Mouse (Mus musculus): ENCODE results near the gene Rtn4rl1.
"Not testable (repeated sequence)": the region's sequence is repeated elsewhere in the genome, so short reads cannot be mapped to it uniquely, and the experiment has no call there.

Gene Rtn4rl1

DNA sequence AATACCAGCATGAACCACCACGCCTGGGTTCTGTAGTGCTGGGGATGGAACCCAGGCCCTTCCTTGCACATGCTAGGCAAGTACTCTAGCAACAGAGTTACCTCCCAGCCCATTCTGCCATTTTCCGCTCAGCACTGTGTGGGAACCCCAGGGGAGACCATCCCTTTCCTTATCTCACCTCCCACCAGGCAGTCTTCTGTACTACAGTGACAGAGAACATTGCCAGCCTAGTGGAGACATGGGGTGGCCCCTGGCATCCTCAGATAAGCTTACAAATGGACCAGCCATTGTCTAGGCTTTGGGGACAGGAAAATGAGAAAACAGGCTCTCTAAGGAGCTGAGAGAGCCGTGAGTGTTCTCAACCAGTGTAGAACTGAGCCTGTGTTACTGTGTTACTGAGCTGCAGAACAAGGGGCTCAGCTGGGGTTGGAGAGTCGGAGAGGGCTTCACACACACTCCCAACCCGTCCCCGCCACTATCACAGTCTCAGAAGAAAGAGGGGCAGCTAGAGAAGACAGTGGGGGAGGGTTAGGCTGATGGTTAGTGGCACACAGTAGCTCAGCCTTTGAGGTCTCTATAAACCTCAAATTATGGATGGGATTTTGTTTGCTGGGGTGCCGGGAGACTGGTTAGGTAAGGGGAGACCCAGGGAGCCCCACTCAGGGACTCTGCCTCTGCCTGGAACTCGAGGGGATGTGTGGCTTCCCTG lies 76.8 kb downstream of the Rtn4rl1 start:
- DNase-seq (ENCODE audit: extremely low read depth, low read depth, low spot score) = no peak

DNA sequence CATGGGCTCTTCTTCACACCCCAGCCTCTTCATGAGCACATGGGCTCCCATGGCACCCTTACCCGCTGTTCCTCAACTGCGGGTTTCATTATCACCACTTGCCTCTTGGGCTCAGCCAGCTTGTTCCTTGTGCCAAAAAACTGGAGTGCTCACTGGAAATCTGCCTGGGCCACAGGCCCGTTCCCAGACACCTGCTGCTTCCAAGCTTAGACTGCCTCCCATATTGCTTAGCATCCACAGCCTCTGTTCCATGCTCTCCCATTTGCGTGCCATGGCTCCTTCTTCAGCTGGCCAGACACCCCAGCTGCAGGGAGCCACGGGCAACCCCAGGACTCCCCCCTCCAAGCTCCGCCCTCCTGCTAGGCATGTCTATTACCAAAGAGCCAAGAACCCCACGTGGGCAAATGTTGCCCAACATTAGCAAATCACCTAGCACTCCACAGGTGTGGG lies 77.4 kb downstream of the Rtn4rl1 start:
- DNase-seq (ENCODE audit: extremely low read depth, low read depth, low spot score) = peak; percentile 52

GRCm38 (mm10) chr11:75273466-75273865 lies 79.9 kb downstream of the Rtn4rl1 start:
- no peak for DNase-seq (ENCODE audit: extremely low read depth, low read depth, low spot score)

DNA sequence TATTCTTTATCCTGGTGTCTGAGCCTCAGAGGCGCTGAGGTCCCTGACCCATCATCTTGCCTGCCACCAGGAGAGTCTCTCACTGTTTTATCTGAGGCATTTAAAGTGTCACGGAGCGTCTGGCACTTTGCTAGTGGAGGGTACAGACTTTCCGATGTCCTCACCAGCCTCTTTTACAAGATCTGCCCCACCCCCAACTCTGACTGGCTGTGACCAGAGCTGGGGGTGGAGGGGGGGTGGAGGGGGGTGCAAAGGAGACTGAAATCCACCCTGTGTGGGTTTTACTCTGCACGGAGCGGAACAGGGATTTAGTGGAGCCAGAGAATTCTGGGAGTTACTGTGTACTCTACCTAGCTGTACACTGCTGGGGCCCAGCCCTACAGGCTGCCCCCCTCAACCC lies 81.5 kb downstream of the Rtn4rl1 start:
- DNase-seq (ENCODE audit: extremely low read depth, low read depth, low spot score) = no peak

DNA sequence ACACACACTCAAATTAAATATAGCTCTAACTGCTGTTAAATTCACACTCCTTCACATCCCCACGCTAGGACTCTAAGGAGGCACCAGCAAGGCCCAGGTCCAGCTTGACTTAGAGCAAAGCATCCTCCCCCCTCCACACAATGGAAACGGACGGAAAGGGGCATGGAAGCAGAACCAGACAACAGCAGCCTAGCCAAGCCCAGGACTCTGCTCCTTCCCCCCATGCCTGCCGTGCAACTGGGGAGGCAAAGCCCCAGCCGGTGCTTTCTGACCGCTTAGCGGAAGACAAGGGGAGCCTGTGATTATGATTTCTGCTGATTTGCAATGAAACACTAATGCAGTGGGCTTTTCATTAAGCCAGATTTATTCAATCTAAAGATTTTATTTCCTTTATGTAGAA lies 84.5 kb downstream of the Rtn4rl1 start:
- DNase-seq (ENCODE audit: extremely low read depth, low read depth, low spot score) = no peak

- DNase-seq (ENCODE audit: extremely low read depth, low read depth, low spot score) = no peak
Measured at GRCm38 (mm10) chr11:75279013-75279341, 85.4 kb downstream of the Rtn4rl1 start.

DNA sequence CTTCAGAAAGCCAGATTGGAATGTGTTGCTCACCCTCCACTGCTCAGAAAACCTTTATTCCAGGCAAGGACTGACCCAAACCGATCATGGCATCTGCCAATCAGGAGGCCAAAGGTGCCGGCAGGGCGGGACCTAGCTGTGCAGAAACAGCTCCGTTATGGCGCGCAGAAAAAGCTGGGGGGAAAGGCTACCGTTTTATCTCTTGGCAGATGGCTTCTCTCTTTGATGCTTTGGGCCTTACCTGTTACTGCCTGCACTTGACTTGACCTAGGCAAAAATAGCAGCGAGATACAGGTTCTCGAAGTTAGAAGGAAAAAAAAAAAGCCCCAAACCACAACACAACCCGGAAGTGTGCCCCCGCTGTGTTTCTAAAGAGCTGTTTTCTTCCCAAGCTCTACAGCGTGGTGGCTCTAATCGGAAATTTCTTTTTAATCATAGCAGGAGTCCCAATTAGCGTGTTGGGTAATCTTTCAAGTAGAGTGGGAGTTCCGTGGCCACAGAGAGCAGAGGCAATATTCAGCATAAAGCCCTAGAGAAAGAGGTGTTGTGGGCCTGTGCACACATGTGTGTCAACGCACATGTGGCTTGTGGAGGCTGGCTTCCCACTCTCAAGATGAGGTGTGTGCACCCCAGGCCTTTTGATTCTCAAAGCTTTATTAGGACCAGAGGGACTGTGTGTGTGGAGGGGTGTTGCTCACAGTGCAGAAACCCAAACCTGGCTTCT lies 85.9 kb downstream of the Rtn4rl1 start:
- no peak for DNase-seq (ENCODE audit: extremely low read depth, low read depth, low spot score)

DNA sequence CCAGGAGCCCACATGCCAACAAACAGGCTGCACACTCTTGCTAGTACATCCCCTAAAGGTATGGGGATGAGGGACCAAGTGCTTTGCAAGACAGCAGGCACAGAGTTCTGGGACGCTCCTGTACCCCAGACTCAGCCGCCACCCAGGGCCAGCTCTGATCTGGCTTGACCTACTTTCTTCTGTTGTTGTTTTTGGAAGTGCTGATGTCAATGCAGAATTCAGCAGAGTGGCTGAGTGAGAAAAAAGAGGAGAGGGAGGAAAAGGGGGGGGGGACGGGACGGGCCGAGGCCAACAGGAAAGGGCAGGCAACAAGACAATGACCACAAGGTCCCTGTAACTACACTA lies 86.5 kb downstream of the Rtn4rl1 start:
- DNase-seq (ENCODE audit: extremely low read depth, low read depth, low spot score) = no peak

DNA sequence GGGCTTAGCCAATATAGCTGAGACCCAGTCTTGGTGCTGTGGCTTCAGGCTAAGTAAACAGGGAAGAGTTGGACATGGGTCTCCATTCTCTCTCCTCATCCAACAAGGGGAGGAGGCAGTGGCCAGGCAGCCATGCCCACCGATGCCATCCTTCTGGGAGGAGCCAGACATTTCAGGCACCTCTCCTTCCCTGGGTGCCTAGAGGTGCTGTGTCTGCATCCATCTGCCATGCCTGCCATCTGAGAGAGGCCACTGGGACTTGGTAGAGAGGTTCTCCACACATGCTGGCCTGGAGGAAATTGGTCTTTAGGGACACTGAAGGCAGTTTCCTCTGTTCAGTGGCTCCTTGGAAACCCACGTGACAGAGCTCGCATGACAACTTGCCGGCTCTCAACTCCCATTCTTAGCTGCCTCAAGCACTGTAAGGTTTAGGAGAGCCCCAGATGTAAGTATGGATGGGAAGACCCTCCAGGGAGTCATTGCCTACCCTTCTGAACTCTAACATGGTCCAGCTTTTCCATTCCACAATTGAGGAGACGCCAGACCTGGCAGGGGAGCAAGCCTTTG lies 86.9 kb downstream of the Rtn4rl1 start:
- DNase-seq (ENCODE audit: extremely low read depth, low read depth, low spot score) = no peak

DNA sequence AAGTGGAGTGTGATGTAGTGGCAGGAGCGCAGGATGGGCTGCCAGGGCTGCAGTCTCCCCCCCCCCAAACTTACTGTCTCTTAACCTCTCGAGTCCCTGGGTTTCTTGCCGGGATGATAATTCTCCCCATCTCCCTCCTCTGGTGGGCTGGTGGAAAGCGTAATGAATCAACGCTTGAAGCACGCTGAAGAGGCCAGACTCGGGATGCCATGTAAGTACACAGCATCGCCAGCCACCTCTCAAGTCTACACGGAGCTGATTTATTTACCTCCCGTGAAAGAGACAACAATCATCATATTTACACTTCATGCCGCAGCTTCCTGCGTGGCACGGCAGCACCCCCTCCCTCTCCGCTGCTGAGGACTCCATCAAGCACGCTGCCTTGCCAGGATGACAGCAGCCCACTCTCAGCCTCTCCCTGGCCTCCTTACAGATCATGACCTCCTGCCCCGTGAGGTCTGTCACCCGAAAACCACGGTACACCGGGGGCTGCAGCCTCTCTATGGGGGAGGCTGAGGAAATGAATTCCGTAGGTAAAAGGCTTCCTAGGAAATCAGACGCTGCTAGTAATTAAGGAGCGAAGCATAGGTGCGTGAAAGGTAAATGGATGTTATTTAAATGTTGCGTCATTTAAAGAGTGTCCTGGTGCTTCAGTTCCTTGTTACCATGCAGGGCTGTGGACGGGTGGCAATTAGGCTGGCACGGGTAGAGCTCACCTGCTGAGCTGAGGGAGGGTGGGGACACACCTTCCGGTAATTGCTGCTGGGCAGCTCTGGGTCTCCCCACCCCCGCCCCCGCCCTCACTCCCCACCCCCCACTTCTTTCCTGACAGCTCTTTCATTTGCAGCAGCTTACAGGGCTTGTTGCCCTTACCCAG lies 88.0 kb downstream of the Rtn4rl1 start:
- DNase-seq (ENCODE audit: extremely low read depth, low read depth, low spot score) = no peak

- no peak for DNase-seq (ENCODE audit: extremely low read depth, low read depth, low spot score)
Measured at GRCm38 (mm10) chr11:75282496-75283120, 89.0 kb downstream of the Rtn4rl1 start.

- DNase-seq (ENCODE audit: extremely low read depth, low read depth, low spot score) = not testable (repeated sequence)
Measured at GRCm38 (mm10) chr11:75283784-75284183, 90.2 kb downstream of the Rtn4rl1 start.

GRCm38 (mm10) chr11:75285893-75286467 lies 92.4 kb downstream of the Rtn4rl1 start:
- DNase-seq (ENCODE audit: extremely low read depth, low read depth, low spot score) = no peak

- DNase-seq (ENCODE audit: extremely low read depth, low read depth, low spot score) = no peak
Measured at GRCm38 (mm10) chr11:75286868-75287267, 93.3 kb downstream of the Rtn4rl1 start.

GRCm38 (mm10) chr11:75287940-75288339 lies 94.4 kb downstream of the Rtn4rl1 start:
- DNase-seq (ENCODE audit: extremely low read depth, low read depth, low spot score) = no peak

- no peak for DNase-seq (ENCODE audit: extremely low read depth, low read depth, low spot score)
Measured at GRCm38 (mm10) chr11:75288517-75288916, 94.9 kb downstream of the Rtn4rl1 start.

DNA sequence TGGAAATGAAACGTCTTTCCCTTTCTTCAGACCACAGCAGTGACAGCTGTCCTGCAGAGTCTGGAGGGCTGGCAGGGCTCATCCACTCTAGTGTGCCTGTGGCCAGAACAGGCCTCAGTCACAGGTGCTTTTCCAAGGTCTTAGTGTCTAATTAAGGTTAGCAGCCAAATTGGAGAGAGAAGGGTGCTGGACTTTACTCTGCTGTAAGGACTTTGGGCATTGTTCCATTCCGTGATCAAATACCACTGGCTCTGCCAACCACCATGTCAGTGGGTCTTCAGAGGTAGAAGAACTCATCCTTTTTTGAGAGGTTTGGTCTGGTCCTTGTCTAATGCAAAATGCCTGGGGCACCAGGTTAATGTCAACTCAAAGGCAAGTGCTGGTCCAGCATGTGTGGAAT lies 95.5 kb downstream of the Rtn4rl1 start:
- DNase-seq (ENCODE audit: extremely low read depth, low read depth, low spot score) = no peak

- DNase-seq (ENCODE audit: extremely low read depth, low read depth, low spot score) = no peak
Measured at GRCm38 (mm10) chr11:75290566-75291271, 97.1 kb downstream of the Rtn4rl1 start.

DNA sequence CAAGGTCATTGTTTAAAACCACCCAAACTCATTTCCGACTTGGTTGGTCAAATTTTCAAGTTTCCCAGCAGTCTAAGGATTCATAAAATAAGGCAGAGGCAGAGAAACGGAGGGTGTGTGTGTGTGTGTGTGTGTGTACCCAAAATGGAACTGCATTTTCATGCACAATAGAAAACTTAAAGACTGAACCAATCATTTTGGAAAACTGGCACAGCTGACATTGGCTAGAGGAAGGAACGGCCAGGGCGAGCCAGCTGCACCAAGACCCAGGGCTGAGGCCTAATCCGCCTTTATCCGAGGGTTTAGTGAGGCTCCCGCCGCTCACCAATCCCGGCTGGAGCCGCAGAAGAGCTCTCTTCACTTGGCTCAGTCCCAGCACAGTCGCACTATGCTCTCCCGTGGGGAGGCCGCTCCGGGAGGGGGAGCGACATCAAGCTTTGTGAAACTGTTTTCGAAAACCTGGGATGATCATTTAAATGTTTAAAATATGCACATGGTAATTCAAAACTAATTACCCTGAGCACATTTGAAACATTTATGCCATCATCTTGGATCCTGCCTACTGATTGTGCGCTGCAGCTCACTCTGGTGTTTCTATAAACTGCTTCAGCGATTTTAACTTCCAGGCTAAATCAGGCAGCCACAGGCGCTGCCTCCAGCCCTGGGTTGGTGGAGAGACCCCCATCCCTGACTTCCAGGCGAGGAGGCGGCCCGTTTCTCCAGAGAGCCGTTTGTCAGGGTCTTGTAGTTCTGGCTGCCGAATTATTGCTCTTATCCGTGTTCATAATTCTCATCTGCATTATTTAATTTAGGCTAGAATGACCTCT lies 98.0 kb downstream of the Rtn4rl1 start:
- no peak for DNase-seq (ENCODE audit: extremely low read depth, low read depth, low spot score)

Measured in fat pad, adult 2 months (tissue).